Mouse (Mus musculus): ENCODE measurements around the gene Atf6b. TPM values are rescaled to one million over a fixed set of nuclear protein-coding genes. Genes with fewer than 3 reads are reported as not detected.

Atf6b gene
- polyA plus RNA-seq, 1 experiment: 31.3 TPM

- H3K27ac ChIP-seq (ENCODE audit: insufficient read depth, low read length): peak within 1 kb of the TSS; percentile 12
- no peaks in the 10 kb centered on the region for H3K9me3 ChIP-seq (replicated peaks; ENCODE audit: control insufficient read depth, insufficient read depth, low read length, poor library complexity, severe bottlenecking)
- peaks cover 3% of the 10 kb centered on the region for H3K4me1 ChIP-seq (ENCODE audit: control insufficient read depth, insufficient read depth, low read length)
- 0 out of 2 replicates have a peak, but pooled peaks cover 4% of the 10 kb centered on the region for H3K36me3 ChIP-seq (ENCODE audit: control insufficient read depth, insufficient read depth, low read length, poor library complexity, severe bottlenecking)
- TF ChIP-seq CTCF (IDR thresholded peaks at IDR 0.05; ENCODE audit: low read depth, low read length) (no peak), POLR2A (IDR thresholded peaks at IDR 0.05; ENCODE audit: insufficient read depth, low read length) (peak; percentile 72), EP300 (IDR thresholded peaks at IDR 0.05; ENCODE audit: insufficient read depth, low read depth, low read length) (no peak)
- H3K27me3 ChIP-seq (ENCODE audit: control insufficient read depth, insufficient read depth, low read length, poor library complexity, severe bottlenecking): no peaks in the 10 kb centered on the region
- H3K9ac ChIP-seq (ENCODE audit: low read depth, poor library complexity, severe bottlenecking): peak within 1 kb of the TSS; percentile 81
- H3K4me3 ChIP-seq (ENCODE audit: low read depth, low read length): peak within 1 kb of the TSS; percentile 99
Measured at GRCm38 (mm10) chr17:34604061-34604508, 42.9 kb upstream of the Atf6b start, which contains the start of gene Agpat1. Gene Agpat1 (plus strand): TSS chr17:34604262.

- TF ChIP-seq POLR2A (IDR thresholded peaks at IDR 0.05; ENCODE audit: insufficient read depth, low read length) (peak; percentile 1), CTCF (IDR thresholded peaks at IDR 0.05; ENCODE audit: low read depth, low read length) (no peak), EP300 (IDR thresholded peaks at IDR 0.05; ENCODE audit: insufficient read depth, low read depth, low read length) (no peak)
- Histone ChIP-seq H3K4me1 (ENCODE audit: control insufficient read depth, insufficient read depth, low read length) (peaks cover 3% of the 10 kb centered on the region), H3K27me3 (ENCODE audit: control insufficient read depth, insufficient read depth, low read length, poor library complexity, severe bottlenecking) (no peaks in the 10 kb centered on the region)
Measured at GRCm38 (mm10) chr17:34604511-34605237, 42.3 kb upstream of the Atf6b start.

DNA sequence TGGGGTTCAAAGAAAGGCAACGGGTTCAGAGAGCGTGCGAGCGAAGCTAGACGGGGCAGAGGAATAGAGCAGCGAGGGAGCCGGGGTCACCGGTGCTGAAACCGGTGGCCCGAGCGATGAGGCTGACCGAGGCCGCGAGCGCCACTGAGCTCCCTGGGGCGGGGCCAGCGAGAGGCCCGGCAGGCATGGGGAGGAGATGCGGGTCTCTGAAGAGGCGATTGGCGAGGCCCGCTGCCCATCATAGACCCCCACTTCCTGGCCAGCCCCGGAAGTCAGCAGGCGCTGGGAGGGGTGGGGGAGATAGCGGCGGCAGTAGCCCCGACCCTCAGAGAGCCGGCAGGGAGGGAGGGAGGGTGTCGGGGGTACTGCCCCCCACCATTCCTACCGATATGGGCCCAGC lies 41.3 kb upstream of the Atf6b start:
- TF ChIP-seq CTCF (IDR thresholded peaks at IDR 0.05; ENCODE audit: low read depth, low read length) (no peak), EP300 (IDR thresholded peaks at IDR 0.05; ENCODE audit: insufficient read depth, low read depth, low read length) (no peak), POLR2A (IDR thresholded peaks at IDR 0.05; ENCODE audit: insufficient read depth, low read length) (peak; percentile 92)
- no peaks in the 10 kb centered on the region for H3K9me3 ChIP-seq (replicated peaks; ENCODE audit: control insufficient read depth, insufficient read depth, low read length, poor library complexity, severe bottlenecking)
- no peaks in the 10 kb centered on the region for H3K27me3 ChIP-seq (ENCODE audit: control insufficient read depth, insufficient read depth, low read length, poor library complexity, severe bottlenecking)
- peak overlapping the region; percentile 12 for H3K27ac ChIP-seq (ENCODE audit: insufficient read depth, low read length)
- peak overlapping the region; percentile 97 for H3K4me3 ChIP-seq (ENCODE audit: low read depth, low read length)
- H3K9ac ChIP-seq (ENCODE audit: low read depth, poor library complexity, severe bottlenecking): peak overlapping the region; percentile 81
- 0 out of 2 replicates have a peak, but pooled peaks cover under 1% of the 10 kb centered on the region for H3K36me3 ChIP-seq (ENCODE audit: control insufficient read depth, insufficient read depth, low read length, poor library complexity, severe bottlenecking)
- H3K4me1 ChIP-seq (ENCODE audit: control insufficient read depth, insufficient read depth, low read length): peaks cover 3% of the 10 kb centered on the region

More at GRCm38 (mm10) chr17:34604511-34605237, 42.3 kb upstream of the Atf6b start:
- no peaks in the 10 kb centered on the region for H3K9me3 ChIP-seq (replicated peaks; ENCODE audit: control insufficient read depth, insufficient read depth, low read length, poor library complexity, severe bottlenecking)
- H3K9ac ChIP-seq (ENCODE audit: low read depth, poor library complexity, severe bottlenecking): peak overlapping the region; percentile 81
- peak overlapping the region; percentile 97 for H3K4me3 ChIP-seq (ENCODE audit: low read depth, low read length)
- peak overlapping the region; percentile 12 for H3K27ac ChIP-seq (ENCODE audit: insufficient read depth, low read length)
- 0 out of 2 replicates have a peak, but pooled peaks cover 4% of the 10 kb centered on the region for H3K36me3 ChIP-seq (ENCODE audit: control insufficient read depth, insufficient read depth, low read length, poor library complexity, severe bottlenecking)

GRCm38 (mm10) chr17:34606186-34607039 lies 40.5 kb upstream of the Atf6b start:
- Histone ChIP-seq H3K4me1 (ENCODE audit: control insufficient read depth, insufficient read depth, low read length) (peaks cover 3% of the 10 kb centered on the region), H3K27me3 (ENCODE audit: control insufficient read depth, insufficient read depth, low read length, poor library complexity, severe bottlenecking) (no peaks in the 10 kb centered on the region), H3K9ac (ENCODE audit: low read depth, poor library complexity, severe bottlenecking) (peak overlapping the region; percentile 81), H3K36me3 (ENCODE audit: control insufficient read depth, insufficient read depth, low read length, poor library complexity, severe bottlenecking) (no peaks in the 10 kb centered on the region), H3K9me3 (replicated peaks; ENCODE audit: control insufficient read depth, insufficient read depth, low read length, poor library complexity, severe bottlenecking) (no peaks in the 10 kb centered on the region), H3K4me3 (ENCODE audit: low read depth, low read length) (peak overlapping the region; percentile 97), H3K27ac (ENCODE audit: insufficient read depth, low read length) (no peak overlapping the region)
- TF ChIP-seq POLR2A (IDR thresholded peaks at IDR 0.05; ENCODE audit: insufficient read depth, low read length) (no peak), EP300 (IDR thresholded peaks at IDR 0.05; ENCODE audit: insufficient read depth, low read depth, low read length) (no peak), CTCF (IDR thresholded peaks at IDR 0.05; ENCODE audit: low read depth, low read length) (no peak)

- Histone ChIP-seq H3K27ac (ENCODE audit: insufficient read depth, low read length) (no peak overlapping the region), H3K27me3 (ENCODE audit: control insufficient read depth, insufficient read depth, low read length, poor library complexity, severe bottlenecking) (no peaks in the 10 kb centered on the region), H3K9me3 (replicated peaks; ENCODE audit: control insufficient read depth, insufficient read depth, low read length, poor library complexity, severe bottlenecking) (no peaks in the 10 kb centered on the region), H3K4me3 (ENCODE audit: low read depth, low read length) (no peak overlapping the region), H3K9ac (ENCODE audit: low read depth, poor library complexity, severe bottlenecking) (no peak overlapping the region), H3K4me1 (ENCODE audit: control insufficient read depth, insufficient read depth, low read length) (peaks cover 3% of the 10 kb centered on the region), H3K36me3 (ENCODE audit: control insufficient read depth, insufficient read depth, low read length, poor library complexity, severe bottlenecking) (no peaks in the 10 kb centered on the region)
- TF ChIP-seq CTCF (IDR thresholded peaks at IDR 0.05; ENCODE audit: low read depth, low read length): no peak
- TF ChIP-seq EP300 (IDR thresholded peaks at IDR 0.05; ENCODE audit: insufficient read depth, low read depth, low read length): no peak
- TF ChIP-seq POLR2A (IDR thresholded peaks at IDR 0.05; ENCODE audit: insufficient read depth, low read length): no peak
Measured at GRCm38 (mm10) chr17:34607997-34608396, 38.9 kb upstream of the Atf6b start.
